Comparison of ENCODE assay signal across 19 mouse cellular contexts in the genomic region with DNA sequence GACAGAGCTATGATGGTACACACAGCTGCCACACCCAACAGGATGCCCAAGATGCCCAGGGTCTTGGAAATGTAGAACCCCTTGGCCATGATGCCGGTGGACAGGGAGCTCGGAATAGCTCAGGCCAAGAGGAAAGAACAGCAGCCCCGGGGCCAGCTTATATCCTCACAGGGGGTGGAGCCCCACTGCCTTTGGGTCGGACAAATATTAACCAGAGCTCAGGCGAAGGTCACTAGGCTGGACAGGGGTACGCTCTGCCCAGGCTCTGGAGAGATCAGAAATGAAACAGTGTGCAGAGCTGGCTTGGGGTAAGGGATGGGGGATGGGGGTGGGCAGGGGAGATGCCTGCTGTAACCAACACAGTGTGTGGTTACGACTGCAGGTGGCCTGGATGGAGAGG. TPM values are rescaled to one million over a fixed set of nuclear protein-coding genes. Genes with fewer than 3 reads are reported as not detected.
A peak's percentile ranks its signal among the peaks of the same experiment; 100 is the strongest.
DNase-seq lines count a peak whose midpoint lies in the region; ATAC-seq and TF ChIP-seq lines count a peak whose summit lies in the region.
"Had no signal": no experiment of that assay in that cellular context is flagged by ENCODE, and none has a peak within 500 bp of the region (broad histone marks: within the 10 kb centered on the region; RNA-seq: fewer than 3 reads in every experiment).

No protein-coding gene starts in this region.

- H3K4me1 ChIP-seq in intestine, postnatal 0 days (replicated peaks; ENCODE audit: control insufficient read depth, insufficient read depth, low read length) = 0 out of 2 replicates have a peak, but pooled peaks cover 2% of the 10 kb centered on the region
- peaks cover 33% of the 10 kb centered on the region for H3K4me1 ChIP-seq in kidney, embryonic 15.5 days
- H3K4me1 ChIP-seq in limb, embryonic 13.5 days = peaks cover 29% of the 10 kb centered on the region
- H3K4me1 ChIP-seq in small intestine, adult 2 months (ENCODE audit: control insufficient read depth, insufficient read depth, insufficient read length, low read length) = peaks cover 24% of the 10 kb centered on the region
- H3K4me1 ChIP-seq: midbrain, embryonic 12.5 days had no signal

- peak overlapping the region; percentile 73 for H3K27ac ChIP-seq in intestine, postnatal 0 days (ENCODE audit: low read depth, low read length)
- H3K27ac ChIP-seq in kidney, embryonic 15.5 days = peak overlapping the region; percentile 71
- H3K27ac ChIP-seq in limb, embryonic 13.5 days = no peak overlapping the region
- H3K27ac ChIP-seq in small intestine, adult 2 months (ENCODE audit: insufficient read depth, low read depth, low read length) = peak overlapping the region; percentile 88
- H3K27ac ChIP-seq in layer of hippocampus, adult 2 months = no peak overlapping the region
- H3K27ac ChIP-seq: embryonic facial prominence, embryonic 12.5 days; midbrain, embryonic 12.5 days had no signal

- H3K4me3 ChIP-seq in intestine, postnatal 0 days (ENCODE audit: low read depth, low read length) = peak overlapping the region; percentile 41
- no peak overlapping the region for H3K4me3 ChIP-seq in kidney, embryonic 15.5 days (replicated peaks)
- H3K4me3 ChIP-seq in limb, embryonic 13.5 days = no peak overlapping the region
- H3K4me3 ChIP-seq in small intestine, adult 2 months (ENCODE audit: low read depth, low read length) = peak overlapping the region; percentile 72
- H3K4me3 ChIP-seq in layer of hippocampus, adult 2 months = no peak overlapping the region
- H3K4me3 ChIP-seq: embryonic facial prominence, embryonic 12.5 days; midbrain, embryonic 12.5 days had no signal

- no peaks in the 10 kb centered on the region for H3K9me3 ChIP-seq in intestine, postnatal 0 days (ENCODE audit: control insufficient read depth)
- H3K9me3 ChIP-seq in kidney, embryonic 15.5 days (replicated peaks) = no peaks in the 10 kb centered on the region
- H3K9me3 ChIP-seq in limb, embryonic 13.5 days = no peaks in the 10 kb centered on the region
- H3K9me3 ChIP-seq: embryonic facial prominence, embryonic 12.5 days; G1E; midbrain, embryonic 12.5 days had no signal

- peaks cover 14% of the 10 kb centered on the region; the same call in 1 of the 2 replicates for H3K36me3 ChIP-seq in intestine, postnatal 0 days (ENCODE audit: control insufficient read depth, insufficient read depth)
- peaks cover 7% of the 10 kb centered on the region for H3K36me3 ChIP-seq in kidney, embryonic 15.5 days
- peaks cover 31% of the 10 kb centered on the region for H3K36me3 ChIP-seq in limb, embryonic 13.5 days
- peaks cover 44% of the 10 kb centered on the region for H3K36me3 ChIP-seq in small intestine, adult 2 months (ENCODE audit: control insufficient read depth, insufficient read depth, low read length)
- H3K36me3 ChIP-seq: G1E; midbrain, embryonic 12.5 days had no signal

- intact Hi-C loops in left cerebral cortex, postnatal 36 days (cut with DNase I) = no loop called here

- no peaks in the 10 kb centered on the region for H3K27me3 ChIP-seq in intestine, postnatal 0 days (replicated peaks; ENCODE audit: control insufficient read depth, insufficient read depth, low read length)
- H3K27me3 ChIP-seq in kidney, embryonic 15.5 days = no peaks in the 10 kb centered on the region
- no peaks in the 10 kb centered on the region for H3K27me3 ChIP-seq in limb, embryonic 13.5 days
- no peaks in the 10 kb centered on the region for H3K27me3 ChIP-seq in small intestine, adult 2 months (ENCODE audit: control insufficient read depth, insufficient read depth, low read length)
- H3K27me3 ChIP-seq: embryonic facial prominence, embryonic 12.5 days had no signal

- peak overlapping the region; percentile 53 for H3K9ac ChIP-seq in intestine, postnatal 0 days (ENCODE audit: low read depth, low read length)
- H3K9ac ChIP-seq in kidney, embryonic 15.5 days = no peak overlapping the region
- H3K9ac ChIP-seq in limb, embryonic 13.5 days = peak overlapping the region; percentile 19; the same call in 1 of the 2 replicates
- H3K9ac ChIP-seq: embryonic facial prominence, embryonic 12.5 days; midbrain, embryonic 12.5 days had no signal

- 21% methylated on average over 7 of the region's 7 CpGs for WGBS in intestine, postnatal 0 days
- 62% methylated on average over 7 of the region's 7 CpGs for WGBS in kidney, embryonic 15.5 days
- 58% methylated on average over 7 of the region's 7 CpGs for WGBS in limb, embryonic 13.5 days
- WGBS in small intestine, adult 2 months = 25% methylated on average over 7 of the region's 7 CpGs

- no peak for TF ChIP-seq CTCF in intestine, postnatal 0 days (IDR thresholded peaks at IDR 0.05; ENCODE audit: low read depth)
- TF ChIP-seq CTCF in small intestine, adult 2 months (IDR thresholded peaks at IDR 0.05; ENCODE audit: extremely low read depth, insufficient read length, insufficient replicate concordance, low read depth, low read length) = no peak
- TF ChIP-seq CTCF in layer of hippocampus, adult 2 months (conservative IDR thresholded peaks at IDR 0.05) = no peak

- peak; percentile 92 for TF ChIP-seq POLR2A in small intestine, adult 2 months (IDR thresholded peaks at IDR 0.05; ENCODE audit: low read depth, low read length)

- peak overlapping the region; percentile 79 for H3K4me2 ChIP-seq in intestine, postnatal 0 days (replicated peaks; ENCODE audit: low read depth)
- H3K4me2 ChIP-seq in kidney, embryonic 15.5 days = peak overlapping the region; percentile 32; the same call in 1 of the 2 replicates
- H3K4me2 ChIP-seq in limb, embryonic 13.5 days (replicated peaks) = no peak overlapping the region
- H3K4me2 ChIP-seq: embryonic facial prominence, embryonic 12.5 days; heart, embryonic 11.5 days; midbrain, embryonic 12.5 days had no signal

- no peak for DNase-seq in spleen, postnatal 4 days (ENCODE audit: low spot score in 2 of 2)
- no peak for DNase-seq in left cerebral cortex, postnatal 36 days (ENCODE audit: low spot score in 2 of 2)
- no peak for DNase-seq in layer of hippocampus, adult 2 months (ENCODE audit: low spot score in 2 of 2)
- no peak for DNase-seq in testis, postnatal 10 days (ENCODE audit: low spot score)
- DNase-seq: adrenal gland, postnatal 10 days; cerebellum, postnatal 36 days; gastrocnemius, postnatal 10 days; heart, postnatal 4 days; left cerebral cortex, postnatal 4 days; thymus, adult 18-20 months had no signal

- peak; percentile 57 for ATAC-seq in intestine, postnatal 0 days
- peak; percentile 86 for ATAC-seq in kidney, embryonic 15.5 days (replicated peaks; ENCODE audit: low FRiP score)
- no peak for ATAC-seq in limb, embryonic 13.5 days (ENCODE audit: low FRiP score, low read depth)
- ATAC-seq: forebrain, embryonic 14.5 days had no signal

RNA-seq across cellular contexts. Expression of a gene that starts 18.7 kb away (rescaled TPM):
- polyA plus RNA-seq in intestine, postnatal 0 days (2015; fragmentation: Nextera tagmentation; extraction: Ambion mirVana) = 476 and 488 TPM in 2 replicates
- polyA plus RNA-seq in kidney, embryonic 15.5 days (2015; fragmentation: Nextera tagmentation; extraction: Ambion mirVana) = 72.4 and 81.7 TPM in 2 replicates
- polyA plus RNA-seq in limb, embryonic 13.5 days (2015; fragmentation: Nextera tagmentation; extraction: Ambion mirVana) = 15.2 and 18.4 TPM in 2 replicates
- 1,432 and 7,549 TPM in 2 replicates for polyA plus RNA-seq in small intestine, adult 2 months (2012; rRNA removed)
- 1 to 10 TPM; 4.9 to 6.0 TPM for total RNA-seq in left cerebral cortex, postnatal 36 days (2021)
- 1 to 10 TPM; 3.3 to 4.7 TPM for total RNA-seq in layer of hippocampus, adult 2 months (2021)
- polyA plus RNA-seq: G1E had no signal

RNA-seq across cellular contexts. Expression of a gene that starts 31.6 kb away (rescaled TPM):
- 1.7 and 1.9 TPM in 2 replicates for polyA plus RNA-seq in intestine, postnatal 0 days (2015; fragmentation: Nextera tagmentation; extraction: Ambion mirVana)
- 0.82 and 1.5 TPM in 2 replicates for polyA plus RNA-seq in kidney, embryonic 15.5 days (2015; fragmentation: Nextera tagmentation; extraction: Ambion mirVana)
- 0.19 and 0.22 TPM in 2 replicates for polyA plus RNA-seq in limb, embryonic 13.5 days (2015; fragmentation: Nextera tagmentation; extraction: Ambion mirVana)
- 0.33 TPM in 2 replicates for polyA plus RNA-seq in small intestine, adult 2 months (2012; rRNA removed)
- total RNA-seq in left cerebral cortex, postnatal 36 days (2021) = 1 to 10 TPM; 1.5 to 1.7 TPM
- 1 to 10 TPM; 1.4 to 2.1 TPM for total RNA-seq in layer of hippocampus, adult 2 months (2021)
- total RNA-seq: G1E had no signal
- polyA plus RNA-seq: G1E had no signal

RNA-seq across cellular contexts. Expression of a gene that starts 48.6 kb away (rescaled TPM):
- 0.21 and 0.27 TPM in 2 replicates for polyA plus RNA-seq in intestine, postnatal 0 days (2015; fragmentation: Nextera tagmentation; extraction: Ambion mirVana)
- not detected in 2 replicates for polyA plus RNA-seq in kidney, embryonic 15.5 days (2015; fragmentation: Nextera tagmentation; extraction: Ambion mirVana)
- polyA plus RNA-seq in limb, embryonic 13.5 days (2015; fragmentation: Nextera tagmentation; extraction: Ambion mirVana) = not detected in 2 replicates
- polyA plus RNA-seq in small intestine, adult 2 months (2012; rRNA removed) = 0.28 and 1.2 TPM in 2 replicates
- total RNA-seq in left cerebral cortex, postnatal 36 days (2021) = not detected
- total RNA-seq in layer of hippocampus, adult 2 months (2021) = under 1 TPM in 1 of 2 experiments, not detected in 1; 0.64 TPM
- total RNA-seq: adrenal gland, postnatal 10 days; G1E; gastrocnemius, postnatal 10 days; heart, postnatal 4 days had no signal
- polyA plus RNA-seq: embryonic facial prominence, embryonic 12.5 days; forebrain, embryonic 14.5 days; G1E; heart, embryonic 11.5 days; midbrain, embryonic 12.5 days had no signal

Comparison
In these comparisons a context has a peak if more than half of its experiments do, and no peak if none do; other contexts are left out.
1. H3K27ac ChIP-seq: peak in intestine, postnatal 0 days (single experiment), kidney, embryonic 15.5 days (single experiment) and small intestine, adult 2 months (single experiment); none in limb, embryonic 13.5 days (single experiment) and layer of hippocampus, adult 2 months (single experiment).
2. H3K4me3 ChIP-seq: peak in intestine, postnatal 0 days (single experiment) and small intestine, adult 2 months (single experiment); none in kidney, embryonic 15.5 days (single experiment), limb, embryonic 13.5 days (single experiment) and layer of hippocampus, adult 2 months (single experiment).